Mouse (Mus musculus) megakaryocyte, embryonic 14.5 days (primary cell): ENCODE results near the gene Ccl2.

Experiments used
- FLI1 ChIP-seq: IDR thresholded peaks from 2 replicates; pipeline ENCODE4 v1.6.1; 2012; ENCODE audit warnings: low read length, inconsistent platforms, mixed read lengths
- GATA1 ChIP-seq: IDR thresholded peaks from 3 replicates; pipeline ENCODE4 v1.6.1; 2012; ENCODE audit warnings: mixed read lengths, low read length, inconsistent platforms, borderline replicate concordance

DNA sequence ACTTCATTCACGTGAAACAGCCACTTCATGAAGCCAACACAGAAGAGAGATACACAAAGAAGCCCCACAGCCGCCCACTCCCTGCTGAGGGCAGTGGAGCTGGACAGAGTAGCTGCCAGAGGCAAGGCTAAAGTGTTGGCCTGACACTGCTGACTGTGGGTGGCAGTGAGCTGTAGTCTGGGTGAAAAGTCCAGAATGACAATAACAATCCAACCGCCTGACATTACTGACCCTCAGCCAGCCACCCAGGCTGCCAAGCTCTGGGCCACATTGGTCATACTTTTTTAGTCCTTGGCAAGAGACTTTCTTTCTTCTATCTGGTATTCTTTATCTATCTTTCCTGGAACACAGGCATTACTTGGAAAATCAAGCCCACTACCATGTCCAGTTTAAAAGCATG is 35.7 kb downstream of the Ccl2 start:
- TF ChIP-seq GATA1 (no peak), FLI1 (no peak)
